Mouse (Mus musculus) ovary, adult 18-20 months (tissue): ENCODE data around the gene Phykpl.
A peak's percentile ranks its signal among the peaks of the same experiment; 100 is the strongest.

ENCODE experiments used
- DNase-seq: peaks from one replicate; pipeline ENCODE4 v3.0.0; 2022; ENCODE audit warnings: low spot score, mixed read lengths

Phykpl gene

DNA sequence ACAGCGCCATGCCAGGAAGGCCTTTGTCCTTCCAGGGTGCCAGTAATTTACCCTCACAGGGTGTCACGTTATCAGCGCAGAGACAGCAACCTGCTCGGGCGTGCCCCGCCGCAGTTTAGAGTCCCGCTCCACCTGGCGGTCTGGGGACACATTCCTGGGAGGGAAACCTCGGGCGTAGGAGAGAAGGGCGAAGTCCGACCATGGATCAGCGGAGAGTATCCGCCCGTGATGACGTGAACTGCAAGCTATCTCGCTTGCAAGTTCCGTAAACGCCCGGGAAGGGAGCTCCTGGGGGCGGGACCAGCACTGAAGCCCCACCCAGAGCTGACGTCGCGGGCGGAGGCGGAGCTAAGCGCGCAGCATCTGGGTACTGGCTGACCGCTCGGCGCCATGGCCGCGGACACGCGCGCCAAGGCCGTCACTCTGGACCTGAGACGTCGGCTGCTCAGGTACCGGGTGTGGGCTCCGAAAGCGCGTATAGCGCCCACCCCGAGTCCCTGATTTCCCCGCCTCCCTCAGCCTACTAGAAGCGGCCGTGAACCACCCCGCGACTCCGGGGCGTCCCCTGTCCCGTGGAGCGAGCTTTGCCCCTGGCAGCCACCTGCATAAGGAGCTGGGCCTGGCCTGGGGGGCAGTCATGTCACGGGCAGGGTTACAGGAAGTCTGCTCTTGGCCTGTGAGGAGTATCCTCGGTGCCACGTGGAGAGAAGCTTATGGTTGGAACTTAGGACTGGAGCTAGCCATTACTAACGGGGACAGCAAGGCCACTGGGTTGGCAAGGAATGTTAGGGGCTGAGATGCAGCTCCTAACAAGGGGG, at the start of gene Phykpl:
TSS of gene Phykpl (plus strand) at position 327 of the 818 bp plus-strand sequence.
- DNase-seq = peak; percentile 95

DNA sequence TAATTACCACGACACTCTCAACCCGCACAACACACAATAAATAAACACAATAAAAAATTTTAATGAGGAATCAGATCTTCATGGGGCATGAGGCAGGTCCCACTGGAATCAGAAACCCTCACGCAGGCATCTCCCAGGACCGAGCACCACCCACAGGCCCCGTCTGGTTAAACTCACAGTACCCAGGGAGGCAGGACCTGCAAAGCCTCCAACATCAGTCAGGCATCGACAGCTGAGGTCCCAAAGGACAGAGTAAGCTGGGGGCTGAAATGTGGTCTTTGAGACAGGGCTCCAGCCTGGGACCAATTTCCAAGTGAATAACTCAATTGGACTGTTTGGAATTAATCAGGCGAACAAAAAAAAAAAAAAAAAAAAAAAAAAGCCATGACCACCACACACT, 46.2 kb upstream of the Phykpl start:
- DNase-seq = no peak

DNA sequence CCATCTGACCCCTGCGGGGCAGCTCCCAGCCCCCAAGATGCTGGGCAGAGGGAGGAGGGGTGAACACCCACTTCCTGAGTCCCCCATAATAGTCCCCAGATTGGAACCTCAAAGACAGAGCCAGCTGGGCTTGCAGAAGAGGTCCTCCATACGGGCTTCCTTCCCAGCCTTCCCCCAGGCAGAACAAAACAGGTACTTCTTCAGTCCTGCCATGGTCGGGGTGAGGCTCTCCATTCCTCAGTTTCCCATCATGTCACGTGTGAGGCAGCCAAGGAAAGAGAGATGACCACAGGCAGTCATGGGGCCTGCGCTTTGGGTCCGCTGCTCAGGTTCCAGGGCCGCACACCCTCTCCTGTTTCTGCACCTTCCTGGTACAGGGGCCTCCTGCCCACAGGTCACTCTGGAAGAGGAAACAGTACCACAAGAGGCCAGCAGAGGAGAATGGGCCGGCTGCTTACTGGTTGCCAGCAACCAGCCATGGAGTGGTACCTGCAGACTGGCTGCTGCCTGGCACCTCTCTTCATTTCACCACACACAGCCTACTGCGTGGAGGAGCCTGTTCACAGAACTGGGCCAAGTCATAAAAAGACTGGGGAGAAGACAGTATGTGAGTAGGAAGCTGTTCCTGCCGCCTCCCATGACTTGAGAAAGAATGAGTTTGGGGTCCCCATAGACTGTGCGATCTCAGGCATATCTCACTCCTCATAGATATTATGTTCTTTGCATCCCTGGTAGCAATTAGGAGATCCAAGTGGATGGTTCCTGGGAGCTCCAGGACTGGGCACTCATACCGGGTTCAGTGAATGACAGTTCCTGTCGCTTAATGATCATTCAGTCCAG, 45.4 kb upstream of the Phykpl start:
- DNase-seq = no peak

DNA sequence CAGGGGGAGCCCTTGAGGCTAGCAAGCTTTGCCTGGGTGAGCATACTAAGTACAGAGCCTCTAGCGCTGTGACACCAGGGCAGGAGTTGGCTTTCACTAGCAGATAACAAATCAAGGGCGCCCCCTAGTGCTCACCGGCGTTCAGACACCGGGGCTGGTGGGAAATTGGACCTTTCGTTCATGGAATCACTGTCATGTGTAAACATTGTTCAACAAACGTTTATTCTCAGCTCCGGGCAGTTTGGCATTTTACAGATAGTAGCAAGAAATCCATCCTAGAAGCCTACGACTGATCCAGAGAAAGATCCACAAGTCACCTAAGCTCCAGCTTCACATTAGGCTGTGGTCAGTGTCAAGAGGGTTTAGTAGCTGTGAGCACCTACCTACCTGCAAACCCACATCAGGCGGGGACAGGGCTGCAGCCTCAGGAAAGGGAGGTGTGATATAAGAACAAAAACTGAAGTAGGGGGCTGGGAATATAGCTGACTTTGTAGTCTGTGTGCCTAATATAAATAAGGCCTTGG, 44.7 kb upstream of the Phykpl start:
- DNase-seq = peak; percentile 86

DNA sequence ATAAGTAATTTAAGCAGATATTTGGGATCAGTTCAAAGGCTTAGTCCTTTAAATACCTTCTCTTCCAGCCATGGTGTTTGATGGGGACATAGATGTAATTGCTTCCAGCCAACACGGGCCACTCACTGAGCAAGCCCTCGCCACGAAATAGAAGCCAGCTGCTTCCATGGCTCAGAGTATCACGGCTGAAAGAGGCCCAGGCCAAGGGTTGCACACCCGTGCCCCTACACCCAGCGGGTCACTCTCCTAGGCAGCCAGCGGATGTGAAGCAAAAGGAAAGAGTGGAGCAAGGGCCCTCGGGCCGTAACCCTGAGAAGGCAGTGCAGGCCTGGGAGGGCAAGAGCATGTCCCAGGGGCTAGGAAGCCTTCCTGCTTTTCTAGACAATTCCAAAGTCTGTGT, 42.1 kb upstream of the Phykpl start:
- no peak for DNase-seq

DNA sequence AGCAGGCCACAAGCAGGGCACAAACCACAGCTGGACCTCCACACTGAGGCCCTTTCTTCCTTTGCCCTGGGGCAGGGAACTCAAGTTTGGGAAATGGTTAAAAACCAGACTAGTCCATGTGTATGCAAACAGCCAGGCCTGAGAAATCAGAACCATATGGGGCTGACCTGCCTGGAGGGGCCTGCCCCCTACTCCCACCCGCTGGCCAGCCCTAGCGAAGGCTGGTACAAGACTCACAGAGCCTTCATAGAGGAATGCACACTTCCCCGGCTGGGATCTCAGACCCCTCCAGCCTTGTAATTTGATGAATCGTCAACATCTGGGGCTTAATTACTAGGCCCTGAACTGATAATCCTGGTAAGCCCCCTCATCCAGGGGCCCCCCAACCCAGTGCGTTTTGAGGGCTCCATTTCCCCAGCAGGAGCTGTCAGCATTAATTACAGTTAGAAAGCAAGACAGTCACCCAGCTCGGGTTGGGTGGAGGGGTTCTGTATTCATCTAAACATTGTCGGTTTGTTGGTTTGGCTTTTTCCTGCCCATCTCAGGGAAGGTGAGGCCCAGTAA, 41.0 kb upstream of the Phykpl start:
- DNase-seq = no peak

DNA sequence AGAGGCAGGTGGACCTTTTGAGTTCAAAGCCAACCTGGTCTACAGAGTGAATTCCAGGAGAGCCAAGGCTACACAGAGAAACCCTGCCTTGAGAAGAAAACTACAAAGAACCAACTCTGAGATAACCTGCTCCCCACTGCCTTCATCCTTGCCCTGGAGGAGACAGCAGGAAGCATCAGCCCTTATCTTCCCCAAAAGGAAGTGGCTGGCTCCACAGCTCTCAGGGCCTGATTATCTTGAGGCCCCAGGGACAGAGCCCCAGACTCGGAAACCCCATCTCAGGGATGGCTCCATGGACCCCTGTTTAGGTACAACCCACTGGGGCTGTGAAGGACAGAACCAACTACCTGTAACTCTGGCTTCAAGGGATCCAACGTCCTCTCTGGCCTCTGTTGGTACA, 40.1 kb upstream of the Phykpl start:
- DNase-seq = no peak

DNA sequence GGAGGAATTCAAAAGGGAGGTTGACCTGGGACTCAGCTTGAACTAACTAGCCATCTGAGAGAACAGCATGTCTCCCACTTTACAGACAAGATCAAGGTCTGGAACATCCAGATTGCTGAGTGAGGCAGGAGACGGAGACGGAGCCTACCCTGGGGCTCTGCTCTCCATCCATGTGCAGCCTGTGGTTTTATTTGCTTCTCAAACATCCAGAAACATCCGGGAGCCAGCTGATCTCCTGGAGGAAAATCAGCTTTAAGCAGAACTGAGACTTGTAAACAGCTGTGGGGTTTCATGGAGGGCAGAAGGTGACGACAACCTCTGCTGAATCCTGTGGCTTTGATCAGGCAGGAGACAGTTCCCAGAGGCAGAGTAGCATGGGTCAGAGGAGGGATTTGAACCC, 38.7 kb upstream of the Phykpl start:
- DNase-seq = no peak

DNA sequence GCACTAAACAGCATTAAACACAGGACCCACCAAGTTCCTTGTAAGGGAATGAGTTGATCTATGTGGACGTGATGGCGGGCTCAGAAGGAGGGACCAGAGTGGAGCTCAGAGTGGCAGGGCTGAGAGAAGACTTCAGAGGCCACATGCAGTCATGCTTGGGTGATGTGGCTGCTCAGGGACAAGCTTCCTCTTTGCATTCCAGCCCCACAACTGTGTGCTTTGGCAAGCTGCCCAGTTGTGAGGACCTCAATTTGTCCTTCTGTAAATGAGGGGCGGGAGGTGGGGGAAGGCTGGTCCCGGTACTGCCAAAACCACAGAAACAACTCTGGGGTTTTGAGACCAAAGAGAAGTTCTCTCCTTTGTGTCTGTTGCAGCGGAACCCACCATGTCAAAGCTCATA, 33.3 kb upstream of the Phykpl start:
- DNase-seq = no peak

DNA sequence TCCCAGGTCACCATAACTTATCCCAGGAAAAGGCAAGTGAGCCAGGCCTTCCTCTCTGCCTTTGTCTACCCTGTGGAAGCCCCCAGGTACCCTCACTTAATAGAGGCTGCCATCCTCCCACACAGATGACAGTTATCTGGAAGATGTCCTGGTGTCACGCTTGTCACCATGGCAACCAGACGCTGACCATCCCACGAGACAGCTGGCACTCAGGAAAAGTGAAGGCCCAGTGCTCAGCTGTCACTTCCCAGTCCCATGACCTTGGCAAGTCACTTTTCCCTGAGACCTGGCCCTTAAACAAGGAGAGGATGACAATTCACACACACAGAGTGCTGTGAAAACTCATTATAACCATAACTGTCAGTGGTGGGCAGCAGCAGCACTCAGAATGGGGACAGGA, 32.5 kb upstream of the Phykpl start:
- no peak for DNase-seq

DNA sequence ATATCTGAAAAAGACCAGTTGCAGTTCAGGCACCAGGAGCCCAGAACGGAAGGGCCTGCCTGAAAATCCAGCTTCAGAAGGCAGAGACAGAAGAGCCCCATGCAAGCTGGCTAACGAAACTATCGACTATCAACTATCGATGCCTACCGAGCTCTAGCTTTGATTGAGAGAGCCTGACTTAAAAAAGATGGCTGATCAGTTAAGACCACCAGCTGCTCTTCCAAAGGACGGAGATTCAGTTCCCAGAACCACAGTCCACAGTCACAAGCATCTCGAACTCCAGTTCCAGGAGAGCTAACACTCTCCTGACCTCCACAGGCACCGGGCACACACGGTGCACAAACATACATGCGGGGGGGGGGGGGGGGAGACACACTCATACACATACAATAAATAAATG, 30.0 kb upstream of the Phykpl start:
- no peak for DNase-seq

DNA sequence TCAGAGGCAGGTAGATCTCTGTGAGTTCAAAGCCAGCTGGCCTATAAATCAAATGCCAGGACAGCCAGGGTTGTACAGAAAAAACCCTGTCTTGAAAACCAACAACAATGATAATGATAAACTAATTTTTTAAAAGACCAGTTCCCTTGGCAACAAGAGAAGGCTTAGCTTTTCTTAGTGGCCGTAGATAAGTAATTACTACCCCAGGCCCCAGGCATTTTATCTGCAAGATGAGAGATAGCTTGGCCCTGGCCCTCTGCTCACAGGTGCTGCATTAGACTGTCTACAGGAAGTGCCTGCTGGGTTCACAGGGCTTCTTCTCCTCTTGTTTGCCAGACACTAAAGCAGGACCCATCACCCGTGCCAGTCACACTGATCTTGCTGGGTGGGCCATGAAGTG, 29.5 kb upstream of the Phykpl start:
- DNase-seq = peak; percentile 27

DNA sequence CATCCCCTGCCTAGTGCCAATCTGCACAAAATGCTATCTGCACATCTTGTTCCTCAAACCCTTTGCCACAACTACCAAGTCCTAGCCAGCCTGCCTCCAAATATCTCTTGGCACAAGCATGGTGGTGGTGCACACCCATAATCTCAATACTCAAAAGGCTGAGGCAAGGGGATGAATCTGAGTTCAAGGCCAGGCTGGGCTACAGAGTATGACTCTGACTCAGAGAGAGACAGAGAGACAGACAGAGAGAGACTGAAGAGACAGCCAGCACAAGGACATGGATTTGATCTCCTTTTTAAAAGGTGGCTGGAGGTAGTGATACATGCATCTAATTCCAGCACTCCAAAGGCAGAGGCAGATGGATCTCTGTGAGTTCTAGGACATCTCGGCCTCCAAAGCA, 21.3 kb upstream of the Phykpl start:
- no peak for DNase-seq

DNA sequence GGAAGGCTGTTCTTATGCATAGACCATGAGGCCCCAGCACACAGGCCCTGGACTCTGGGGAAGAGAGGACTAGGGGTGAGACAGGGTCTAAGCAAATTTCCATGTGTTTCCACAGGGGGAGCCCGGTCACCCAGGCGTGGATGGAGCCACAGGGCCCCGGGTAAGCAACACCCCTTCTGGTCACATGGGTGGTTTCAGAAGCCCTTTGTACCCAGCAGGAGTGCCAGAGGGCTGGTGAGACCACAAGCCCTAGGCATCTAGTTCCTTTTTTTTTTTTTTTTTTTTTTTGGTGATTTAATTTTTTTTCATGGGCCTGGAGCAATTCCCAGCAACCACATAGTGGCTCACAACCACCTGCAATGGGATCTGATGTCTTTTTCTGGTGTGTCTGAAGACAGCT, 19.5 kb upstream of the Phykpl start:
- DNase-seq = no peak

DNA sequence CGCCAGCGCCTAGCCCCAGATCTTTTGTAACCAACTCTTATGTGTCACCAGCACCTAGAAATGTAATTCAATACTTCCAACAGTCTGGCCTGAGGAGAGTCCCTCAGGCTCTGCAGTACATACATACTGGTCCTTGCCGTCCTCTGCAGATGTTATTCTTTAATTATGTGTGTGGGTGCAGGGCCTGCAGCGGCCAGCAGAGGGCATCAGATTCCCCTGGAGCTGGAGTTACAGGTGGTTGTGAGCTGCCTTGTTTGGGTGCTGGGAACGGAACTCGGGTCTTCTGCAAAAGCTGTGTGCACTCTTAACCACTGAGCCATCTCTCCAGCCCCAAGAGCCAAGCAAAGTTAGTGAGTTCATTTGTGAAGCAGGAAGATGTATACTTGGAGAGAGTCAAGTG, 18.6 kb upstream of the Phykpl start:
- DNase-seq = no peak

DNA sequence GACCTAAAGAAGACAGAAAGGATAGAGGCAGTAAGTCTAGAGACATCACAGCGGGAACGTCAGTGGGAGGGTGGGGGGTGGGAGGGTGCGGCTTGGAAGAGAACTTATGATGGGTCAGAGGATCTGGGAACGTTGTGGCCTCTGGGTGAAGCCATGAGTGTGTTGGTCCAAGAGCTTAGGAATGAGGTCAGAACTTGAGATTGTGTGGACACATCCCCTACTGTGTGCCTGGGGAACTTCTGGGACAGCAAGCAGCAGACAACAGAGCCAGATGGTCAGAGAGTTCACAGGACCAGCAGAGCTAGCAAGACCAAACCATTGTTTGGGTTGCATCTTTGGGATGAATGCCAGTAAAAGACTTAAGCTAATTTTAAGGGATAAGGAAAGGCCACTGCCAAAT, 15.8 kb upstream of the Phykpl start:
- DNase-seq = no peak

DNA sequence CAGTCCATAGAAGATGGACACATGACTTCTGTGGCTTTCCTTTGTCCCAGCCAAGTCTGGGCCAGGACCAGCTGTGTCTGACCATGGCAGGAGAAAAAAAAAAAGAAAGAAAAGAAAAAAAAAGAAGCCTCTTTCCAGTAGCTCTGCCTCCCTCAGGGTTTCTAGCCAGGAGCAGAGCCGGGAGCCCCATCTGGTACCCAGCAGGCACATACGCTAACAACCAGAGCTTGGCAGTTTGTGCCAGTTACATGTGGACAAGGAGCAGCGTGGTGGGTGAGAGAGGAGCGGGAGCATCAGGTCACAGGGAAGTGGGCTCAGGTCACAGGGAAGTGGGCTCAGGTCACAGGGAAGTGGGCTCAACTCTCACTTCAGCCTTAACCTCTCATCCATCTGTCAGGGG, 8.1 kb upstream of the Phykpl start:
- DNase-seq = no peak

DNA sequence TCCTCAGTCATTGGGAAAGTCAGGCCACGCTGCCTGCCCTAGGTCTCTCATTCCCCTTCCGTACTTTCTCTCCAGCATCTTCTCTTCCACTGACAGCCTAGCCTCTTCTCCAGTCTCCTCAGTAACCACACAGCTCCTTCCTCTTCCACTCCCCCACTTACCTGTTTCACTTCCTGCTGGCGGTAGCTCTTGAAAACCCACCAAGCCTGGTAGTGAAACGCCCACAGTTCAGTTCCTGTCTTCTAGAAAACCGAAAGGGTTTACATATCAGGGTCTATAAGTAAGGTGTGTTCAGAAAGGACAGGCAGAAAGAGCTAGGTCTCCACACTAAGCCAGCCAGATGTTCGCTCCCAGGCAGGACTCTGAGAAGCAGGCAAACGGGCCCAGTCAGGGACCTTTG, 7.0 kb upstream of the Phykpl start:
- DNase-seq = no peak

DNA sequence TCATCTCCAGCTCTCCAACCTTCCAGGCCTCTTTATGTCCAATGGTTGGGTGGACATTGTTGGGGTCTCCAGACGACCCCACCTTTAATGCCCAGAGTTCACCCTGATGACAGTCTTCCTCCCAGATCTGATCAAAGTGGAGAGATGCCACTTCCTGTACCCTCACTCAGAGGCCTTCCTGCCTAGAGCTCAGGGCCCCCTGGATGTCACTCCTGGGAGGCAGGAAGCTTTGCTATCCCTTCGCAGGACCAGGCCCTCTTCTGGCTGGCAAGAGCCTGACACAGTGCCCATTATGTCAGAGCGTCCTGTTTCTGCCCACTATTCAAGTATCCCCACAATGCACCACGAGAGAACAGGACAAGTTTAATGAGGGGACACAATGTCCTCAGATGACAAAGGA, 5.5 kb upstream of the Phykpl start:
- no peak for DNase-seq

DNA sequence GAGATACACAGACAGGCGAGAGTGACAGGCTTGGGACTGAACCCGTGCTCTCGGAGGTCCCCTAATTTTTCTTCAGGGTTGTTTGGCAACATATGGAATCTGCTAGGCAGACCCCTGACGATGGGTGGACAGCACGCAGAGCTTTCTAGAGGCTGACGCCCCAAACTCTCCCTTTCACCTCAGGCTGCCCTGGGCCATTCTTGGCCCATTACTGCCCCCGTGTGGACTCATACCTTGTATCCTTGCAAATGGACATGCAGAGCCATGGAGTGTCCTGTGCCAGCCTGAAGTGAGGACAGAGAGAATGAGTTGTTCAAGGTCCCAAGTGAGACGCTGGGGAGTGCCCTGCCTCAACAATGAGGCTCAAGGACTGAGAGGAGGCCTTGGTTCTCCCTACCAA, 1.8 kb upstream of the Phykpl start:
- DNase-seq = peak; percentile 67

DNA sequence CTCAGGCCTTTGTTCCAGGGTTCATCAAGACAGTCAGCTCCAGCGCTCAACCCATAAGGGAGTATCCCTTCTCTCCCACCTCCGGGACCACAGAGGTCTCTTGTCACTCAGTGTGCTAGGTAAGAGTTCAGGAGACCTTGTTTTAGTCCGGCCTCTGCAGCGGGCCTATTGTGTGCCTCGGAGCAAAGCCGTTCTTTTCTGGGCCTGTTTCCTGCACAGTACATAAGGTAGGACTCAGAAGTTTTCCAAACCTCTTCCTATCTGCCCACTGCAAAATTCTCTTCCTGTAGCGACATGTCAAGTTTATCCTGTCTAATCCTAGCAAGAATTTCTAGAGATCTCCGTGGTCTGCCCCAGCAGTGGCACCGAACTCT, 513 bp upstream of the Phykpl start:
- no peak for DNase-seq

DNA sequence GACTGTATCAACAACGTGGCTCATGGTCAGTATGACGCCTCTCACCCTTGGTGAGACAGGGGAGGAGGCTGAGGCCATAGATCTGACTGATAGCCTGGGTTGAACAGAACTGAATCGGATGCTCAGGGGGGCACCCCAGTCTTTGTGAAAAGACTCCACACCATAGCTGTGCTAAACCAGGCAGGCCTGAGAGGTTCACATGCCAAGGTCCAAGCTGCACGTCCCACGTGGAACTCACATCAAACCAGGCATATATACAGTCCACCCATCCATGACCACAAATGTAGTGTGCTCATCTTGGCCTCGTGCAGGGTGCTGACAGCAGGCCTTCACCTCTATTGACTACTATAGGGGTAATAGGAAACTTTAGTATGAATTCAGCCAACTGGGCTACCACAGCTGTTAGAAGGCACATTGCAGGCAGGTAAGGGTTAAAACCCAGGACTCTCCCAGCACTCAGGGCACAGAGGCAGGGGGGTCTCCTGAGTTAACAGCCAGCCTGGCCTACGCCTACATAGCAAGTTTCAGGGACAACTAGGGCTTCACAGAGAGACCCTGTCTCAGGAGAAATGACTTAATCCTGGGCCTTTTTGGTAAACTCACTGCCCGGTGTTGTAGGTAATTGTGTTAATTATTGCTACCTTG, 1.2 kb downstream of the Phykpl start:
- DNase-seq = no peak
